Mouse (Mus musculus): ENCODE measurements around the gene Prom2.

Prom2 gene

GRCm38 (mm10) chr2:127523950-127524729, 17.1 kb downstream of the Prom2 start:
- no peak for DNase-seq (ENCODE audit: low read depth, low spot score)

GRCm38 (mm10) chr2:127522006-127522441, 19.2 kb downstream of the Prom2 start, which contains the start of gene Kcnip3:
TSS of gene Kcnip3 (minus strand) at chr2:127522094.
- no peak for DNase-seq (ENCODE audit: low read depth, low spot score)

GRCm38 (mm10) chr2:127521172-127522005, 19.9 kb downstream of the Prom2 start:
- DNase-seq (ENCODE audit: low read depth, low spot score): no peak

GRCm38 (mm10) chr2:127520123-127520522, 21.1 kb downstream of the Prom2 start:
- no peak for DNase-seq (ENCODE audit: low read depth, low spot score)

- no peak for DNase-seq (ENCODE audit: low read depth, low spot score)
Observed at GRCm38 (mm10) chr2:127519308-127519707, 22.0 kb downstream of the Prom2 start.

GRCm38 (mm10) chr2:127518831-127519230, 22.4 kb downstream of the Prom2 start:
- no peak for DNase-seq (ENCODE audit: low read depth, low spot score)

GRCm38 (mm10) chr2:127518273-127518672, 23.0 kb downstream of the Prom2 start:
- DNase-seq (ENCODE audit: low read depth, low spot score): no peak

- no peak for DNase-seq (ENCODE audit: low read depth, low spot score)
Observed at GRCm38 (mm10) chr2:127517081-127517480, 24.2 kb downstream of the Prom2 start.

GRCm38 (mm10) chr2:127514380-127515124, 26.7 kb downstream of the Prom2 start:
- DNase-seq (ENCODE audit: low read depth, low spot score): no peak

GRCm38 (mm10) chr2:127513244-127513643, 28.0 kb downstream of the Prom2 start:
- DNase-seq (ENCODE audit: low read depth, low spot score): no peak

GRCm38 (mm10) chr2:127511426-127511825, 29.8 kb downstream of the Prom2 start:
- no peak for DNase-seq (ENCODE audit: low read depth, low spot score)

GRCm38 (mm10) chr2:127507967-127508660, 33.2 kb downstream of the Prom2 start:
- no peak for DNase-seq (ENCODE audit: low read depth, low spot score)

GRCm38 (mm10) chr2:127507077-127507774, 34.0 kb downstream of the Prom2 start:
- DNase-seq (ENCODE audit: low read depth, low spot score): peak; percentile 71

- DNase-seq (ENCODE audit: low read depth, low spot score): no peak
Observed at GRCm38 (mm10) chr2:127506131-127506632, 35.1 kb downstream of the Prom2 start.

- no peak for DNase-seq (ENCODE audit: low read depth, low spot score)
Observed at GRCm38 (mm10) chr2:127505196-127505595, 36.1 kb downstream of the Prom2 start.

GRCm38 (mm10) chr2:127503751-127504549, 37.3 kb downstream of the Prom2 start:
- no peak for DNase-seq (ENCODE audit: low read depth, low spot score)

- DNase-seq (ENCODE audit: low read depth, low spot score): no peak
Observed at GRCm38 (mm10) chr2:127501061-127501460, 40.2 kb downstream of the Prom2 start.

GRCm38 (mm10) chr2:127498750-127499149, 42.5 kb downstream of the Prom2 start:
- DNase-seq (ENCODE audit: low read depth, low spot score): no peak

GRCm38 (mm10) chr2:127496321-127496720, 44.9 kb downstream of the Prom2 start:
- no peak for DNase-seq (ENCODE audit: low read depth, low spot score)
